Mouse (Mus musculus): ENCODE data around the gene Axin1. TPM values are rescaled to one million over a fixed set of nuclear protein-coding genes. Genes with fewer than 3 reads are reported as not detected.
A peak's percentile ranks its signal among the peaks of the same experiment; 100 is the strongest.
"Not testable (repeated sequence)": the region's sequence is repeated elsewhere in the genome, so short reads cannot be mapped to it uniquely, and the experiment has no call there.

Axin1 gene
- 6.4 and 6.6 TPM in 2 replicates for polyA plus RNA-seq (2015; fragmentation: Nextera tagmentation; extraction: Ambion mirVana)

DNA sequence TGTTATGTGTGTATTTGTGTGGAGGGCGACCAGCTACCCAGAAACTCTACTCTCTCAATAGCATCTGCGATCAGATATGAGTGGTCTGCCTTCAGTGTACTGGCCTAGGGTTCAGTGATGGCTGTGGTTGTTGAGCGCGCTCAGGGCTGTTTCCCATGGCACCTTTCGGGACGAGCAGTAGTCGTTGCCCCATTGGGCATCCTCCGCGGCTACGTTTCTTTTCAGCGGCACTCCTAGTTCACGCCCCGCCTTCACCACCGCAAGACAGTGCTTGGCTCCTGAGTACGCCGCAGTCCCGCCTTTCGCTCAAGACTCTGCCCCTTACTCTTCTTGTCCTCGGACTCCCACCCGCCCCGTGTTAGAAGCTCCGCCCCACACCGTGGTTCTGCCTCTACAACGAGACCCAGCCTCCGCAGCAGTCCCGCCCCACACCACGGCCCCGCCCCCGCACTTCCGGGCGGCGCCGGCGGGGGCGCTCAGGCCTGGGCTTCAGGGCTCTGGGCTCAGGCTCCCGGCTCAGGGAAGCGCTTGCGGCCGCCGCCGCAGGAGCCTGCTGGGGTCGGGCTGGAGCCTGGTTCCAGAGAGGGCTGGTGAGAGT lies at the start of gene Axin1:
Gene Axin1, plus strand, starts transcription at position 450 of the 598 bp plus-strand sequence.
- Histone ChIP-seq H3K4me2 (ENCODE audit: low read depth, low read length) (peak within 1 kb of the TSS; percentile 91), H3K9ac (ENCODE audit: low read length) (peak within 1 kb of the TSS; percentile 98), H3K9me3 (replicated peaks; ENCODE audit: control insufficient read depth, low read length) (no peaks in the 10 kb centered on the region), H3K27me3 (ENCODE audit: control insufficient read depth, insufficient read depth, low read length) (no peaks in the 10 kb centered on the region), H3K4me3 (replicated peaks; ENCODE audit: low read length) (peak within 1 kb of the TSS; percentile 90), H3K27ac (ENCODE audit: low read length) (peak within 1 kb of the TSS; percentile 96), H3K36me3 (ENCODE audit: control insufficient read depth, insufficient read depth, low read length) (no peaks in the 10 kb centered on the region), H3K4me1 (ENCODE audit: control insufficient read depth, insufficient read depth, low read length) (peaks cover 16% of the 10 kb centered on the region)
- peak; percentile 98 for ATAC-seq (ENCODE audit: insufficient read depth, low FRiP score)
- under 1% methylated on average over 42 of the region's 42 CpGs for WGBS

- peaks cover 7% of the 10 kb centered on the region; the same call in 1 of the 2 replicates for H3K4me1 ChIP-seq (ENCODE audit: control insufficient read depth, insufficient read depth, low read length)
- H3K4me2 ChIP-seq (ENCODE audit: low read depth, low read length): peak within 1 kb of the TSS; percentile 77
- WGBS: under 1% methylated on average over 32 of the region's 32 CpGs
- peak within 1 kb of the TSS; percentile 92 for H3K27ac ChIP-seq (ENCODE audit: low read length)
- no peaks in the 10 kb centered on the region for H3K27me3 ChIP-seq (ENCODE audit: control insufficient read depth, insufficient read depth, low read length)
- H3K4me3 ChIP-seq (replicated peaks; ENCODE audit: low read length): peak within 1 kb of the TSS; percentile 63
- H3K36me3 ChIP-seq (ENCODE audit: control insufficient read depth, insufficient read depth, low read length): peaks cover 4% of the 10 kb centered on the region; the same call in 1 of the 2 replicates
- ATAC-seq (ENCODE audit: insufficient read depth, low FRiP score): peak; percentile 96
- peak within 1 kb of the TSS; percentile 84 for H3K9ac ChIP-seq (ENCODE audit: low read length)
- no peaks in the 10 kb centered on the region for H3K9me3 ChIP-seq (replicated peaks; ENCODE audit: control insufficient read depth, low read length)
Measured at GRCm38 (mm10) chr17:26089905-26090632, 48.4 kb upstream of the Axin1 start, which contains the start of gene Decr2. Gene Decr2, minus strand, starts transcription at chr17:26090337.

GRCm38 (mm10) chr17:26094531-26095110 lies 43.9 kb upstream of the Axin1 start:
- no peak for ATAC-seq (ENCODE audit: insufficient read depth, low FRiP score)
- H3K9ac ChIP-seq (ENCODE audit: low read length): peak overlapping the region; percentile 90
- H3K27ac ChIP-seq (ENCODE audit: low read length): peak overlapping the region; percentile 72
- peak overlapping the region; percentile 76 for H3K4me3 ChIP-seq (replicated peaks; ENCODE audit: low read length)
- peaks cover 4% of the 10 kb centered on the region; the same call in 1 of the 2 replicates for H3K36me3 ChIP-seq (ENCODE audit: control insufficient read depth, insufficient read depth, low read length)
- no peaks in the 10 kb centered on the region for H3K27me3 ChIP-seq (ENCODE audit: control insufficient read depth, insufficient read depth, low read length)
- H3K4me2 ChIP-seq (ENCODE audit: low read depth, low read length): peak overlapping the region; percentile 83
- WGBS: 28% methylated on average over 9 of the region's 9 CpGs
- peaks cover 7% of the 10 kb centered on the region; the same call in 1 of the 2 replicates for H3K4me1 ChIP-seq (ENCODE audit: control insufficient read depth, insufficient read depth, low read length)
- H3K9me3 ChIP-seq (replicated peaks; ENCODE audit: control insufficient read depth, low read length): no peaks in the 10 kb centered on the region

DNA sequence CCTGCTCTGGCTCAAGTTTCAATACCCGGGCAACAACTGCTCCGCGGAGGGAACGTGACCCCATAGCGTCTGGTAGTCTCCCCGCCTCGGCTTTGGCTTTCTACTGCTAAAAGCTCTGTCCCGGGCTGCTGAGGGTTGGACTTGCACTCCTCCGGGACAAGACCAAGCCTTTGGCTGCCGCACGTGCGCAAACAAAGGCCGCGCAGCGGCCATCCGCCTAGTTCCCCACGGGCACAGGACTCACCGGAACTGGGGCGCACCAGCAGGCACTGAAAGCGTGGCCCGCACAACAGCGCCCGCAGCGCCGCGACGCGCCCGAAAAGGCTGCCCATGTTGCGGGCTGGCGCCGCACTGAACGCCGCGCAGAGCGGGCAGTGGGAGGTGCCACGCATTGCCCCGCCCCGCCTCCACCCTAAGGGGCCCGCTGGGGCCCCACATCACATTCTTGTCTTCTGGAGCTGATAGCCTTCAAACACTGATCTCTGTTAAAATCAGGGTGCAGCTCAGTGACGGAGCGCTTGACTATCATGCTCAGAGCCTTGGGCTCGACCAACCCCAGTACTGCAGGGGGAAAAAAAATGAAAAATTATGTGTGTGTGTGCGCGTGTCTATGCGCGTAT lies 43.3 kb upstream of the Axin1 start, which contains the start of gene Nme4:
Gene Nme4, minus strand, starts transcription at position 482 of the 620 bp plus-strand sequence.
- Histone ChIP-seq H3K4me2 (ENCODE audit: low read depth, low read length) (peak within 1 kb of the TSS; percentile 83), H3K9me3 (replicated peaks; ENCODE audit: control insufficient read depth, low read length) (no peaks in the 10 kb centered on the region), H3K27me3 (ENCODE audit: control insufficient read depth, insufficient read depth, low read length) (no peaks in the 10 kb centered on the region), H3K36me3 (ENCODE audit: control insufficient read depth, insufficient read depth, low read length) (peaks cover 4% of the 10 kb centered on the region; the same call in 1 of the 2 replicates), H3K4me3 (replicated peaks; ENCODE audit: low read length) (peak within 1 kb of the TSS; percentile 76), H3K27ac (ENCODE audit: low read length) (peak within 1 kb of the TSS; percentile 72), H3K9ac (ENCODE audit: low read length) (peak within 1 kb of the TSS; percentile 90), H3K4me1 (ENCODE audit: control insufficient read depth, insufficient read depth, low read length) (peaks cover 7% of the 10 kb centered on the region; the same call in 1 of the 2 replicates)
- peak; percentile 85 for ATAC-seq (ENCODE audit: insufficient read depth, low FRiP score)
- WGBS: 1% methylated on average over 47 of the region's 47 CpGs

- H3K36me3 ChIP-seq (ENCODE audit: control insufficient read depth, insufficient read depth, low read length): no peaks in the 10 kb centered on the region
- WGBS: 88% methylated on average over 7 of the region's 7 CpGs
- no peak for ATAC-seq (ENCODE audit: insufficient read depth, low FRiP score)
- H3K9ac ChIP-seq (ENCODE audit: low read length): no peak overlapping the region
- H3K27ac ChIP-seq (ENCODE audit: low read length): no peak overlapping the region
- H3K4me2 ChIP-seq (ENCODE audit: low read depth, low read length): no peak overlapping the region
- H3K4me3 ChIP-seq (replicated peaks; ENCODE audit: low read length): no peak overlapping the region
- H3K9me3 ChIP-seq (replicated peaks; ENCODE audit: control insufficient read depth, low read length): no peaks in the 10 kb centered on the region
- peaks cover 7% of the 10 kb centered on the region; the same call in 1 of the 2 replicates for H3K4me1 ChIP-seq (ENCODE audit: control insufficient read depth, insufficient read depth, low read length)
- H3K27me3 ChIP-seq (ENCODE audit: control insufficient read depth, insufficient read depth, low read length): no peaks in the 10 kb centered on the region
Measured at GRCm38 (mm10) chr17:26098461-26098860, 40.0 kb upstream of the Axin1 start.

GRCm38 (mm10) chr17:26099316-26099715 lies 39.2 kb upstream of the Axin1 start:
- 62% methylated on average over 3 of the region's 3 CpGs for WGBS
- ATAC-seq (ENCODE audit: insufficient read depth, low FRiP score): not testable (repeated sequence)

DNA sequence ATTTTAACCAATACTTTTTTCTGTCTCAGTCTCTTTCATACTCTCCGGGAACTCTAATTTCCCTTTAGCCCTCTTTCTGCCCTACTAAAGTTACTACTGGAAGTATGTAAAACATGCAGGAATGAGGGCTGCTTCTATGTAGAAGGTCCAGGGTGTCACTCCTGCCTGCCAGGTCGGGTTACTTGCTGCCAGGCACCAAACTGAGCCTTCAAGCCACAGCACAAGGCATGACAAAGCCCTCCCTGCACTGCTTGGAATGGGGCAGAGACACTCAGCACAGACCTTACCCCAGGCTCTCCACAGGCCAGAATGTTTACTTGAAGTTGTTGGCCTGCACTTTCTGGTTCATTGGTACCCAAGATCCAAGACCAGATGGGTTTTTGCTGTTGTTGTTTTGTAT lies 38.3 kb upstream of the Axin1 start:
- no peaks in the 10 kb centered on the region for H3K27me3 ChIP-seq (ENCODE audit: control insufficient read depth, insufficient read depth, low read length)
- no peak overlapping the region for H3K4me2 ChIP-seq (ENCODE audit: low read depth, low read length)
- H3K4me1 ChIP-seq (ENCODE audit: control insufficient read depth, insufficient read depth, low read length): no peaks in the 10 kb centered on the region
- H3K36me3 ChIP-seq (ENCODE audit: control insufficient read depth, insufficient read depth, low read length): no peaks in the 10 kb centered on the region
- H3K27ac ChIP-seq (ENCODE audit: low read length): no peak overlapping the region
- no peak for ATAC-seq (ENCODE audit: insufficient read depth, low FRiP score)
- no peaks in the 10 kb centered on the region for H3K9me3 ChIP-seq (replicated peaks; ENCODE audit: control insufficient read depth, low read length)
- no peak overlapping the region for H3K4me3 ChIP-seq (replicated peaks; ENCODE audit: low read length)
- H3K9ac ChIP-seq (ENCODE audit: low read length): no peak overlapping the region
- WGBS: 44% methylated on average over 2 of the region's 2 CpGs

More at GRCm38 (mm10) chr17:26099316-26099715, 39.2 kb upstream of the Axin1 start:
- not testable (repeated sequence) for H3K27me3 ChIP-seq (ENCODE audit: control insufficient read depth, insufficient read depth, low read length); H3K4me2 ChIP-seq (ENCODE audit: low read depth, low read length); H3K36me3 ChIP-seq (ENCODE audit: control insufficient read depth, insufficient read depth, low read length); H3K4me3 ChIP-seq (replicated peaks; ENCODE audit: low read length); H3K27ac ChIP-seq (ENCODE audit: low read length); H3K9ac ChIP-seq (ENCODE audit: low read length); H3K4me1 ChIP-seq (ENCODE audit: control insufficient read depth, insufficient read depth, low read length); H3K9me3 ChIP-seq (replicated peaks; ENCODE audit: control insufficient read depth, low read length)

GRCm38 (mm10) chr17:26101478-26101877 lies 37.0 kb upstream of the Axin1 start:
- Histone ChIP-seq H3K4me1 (ENCODE audit: control insufficient read depth, insufficient read depth, low read length) (no peaks in the 10 kb centered on the region), H3K4me3 (replicated peaks; ENCODE audit: low read length) (no peak overlapping the region), H3K4me2 (ENCODE audit: low read depth, low read length) (no peak overlapping the region), H3K9me3 (replicated peaks; ENCODE audit: control insufficient read depth, low read length) (no peaks in the 10 kb centered on the region), H3K36me3 (ENCODE audit: control insufficient read depth, insufficient read depth, low read length) (no peaks in the 10 kb centered on the region), H3K27me3 (ENCODE audit: control insufficient read depth, insufficient read depth, low read length) (no peaks in the 10 kb centered on the region), H3K9ac (ENCODE audit: low read length) (no peak overlapping the region), H3K27ac (ENCODE audit: low read length) (no peak overlapping the region)
- WGBS: 46% methylated on average over 4 of the region's 4 CpGs
- ATAC-seq (ENCODE audit: insufficient read depth, low FRiP score): 0 out of 2 replicates have a peak, but pooled peaks have one; percentile 64

All from stomach, embryonic 16.5 days (tissue).